Mouse (Mus musculus) mesoderm, embryonic 11.5 days (tissue): ENCODE measurements around the gene Ankrd13d.
A peak's percentile ranks its signal among the peaks of the same experiment; 100 is the strongest.

Experiments
- DNase-seq: peaks from one replicate; pipeline ENCODE4 v3.0.0-alpha.2; 2012; ENCODE audit warnings: low read depth, low spot score

Ankrd13d gene

DNA sequence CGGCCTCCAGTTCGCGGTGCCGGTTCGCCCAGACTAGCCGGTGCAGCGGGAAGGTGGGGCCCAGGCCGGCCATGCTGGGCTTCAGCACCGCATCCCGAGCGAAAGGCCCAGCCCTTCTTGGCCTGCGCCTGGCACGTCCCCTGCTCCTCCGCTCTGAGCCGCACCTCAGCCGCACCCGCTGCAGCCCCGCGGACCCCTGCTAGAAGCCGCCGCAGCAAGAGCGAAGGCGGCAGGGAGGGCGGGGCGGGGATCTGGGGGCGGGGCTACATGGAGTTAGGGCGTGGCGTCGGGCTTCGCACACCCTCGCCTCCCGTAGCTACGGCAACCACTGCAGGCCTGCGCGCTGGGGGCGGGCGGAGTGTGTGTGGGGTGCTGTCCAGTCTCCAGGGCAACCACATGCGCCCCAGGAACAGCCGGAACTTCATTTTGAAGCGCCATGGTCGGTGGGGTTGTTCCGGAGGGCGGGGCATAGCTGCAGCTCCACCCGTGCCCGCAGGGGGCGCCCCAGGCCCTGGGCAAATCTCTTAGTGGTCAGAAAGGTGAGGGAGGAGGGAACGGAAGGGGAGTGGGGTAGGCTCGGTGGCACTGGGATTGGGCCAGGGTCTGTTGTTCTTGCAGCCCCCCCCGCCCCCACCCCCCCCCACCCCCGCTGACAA is at the start of gene Ankrd13d:
Gene Ankrd13d (minus strand): TSS at position 240 of the 656 bp plus-strand sequence.
- DNase-seq: peak; percentile 89

DNA sequence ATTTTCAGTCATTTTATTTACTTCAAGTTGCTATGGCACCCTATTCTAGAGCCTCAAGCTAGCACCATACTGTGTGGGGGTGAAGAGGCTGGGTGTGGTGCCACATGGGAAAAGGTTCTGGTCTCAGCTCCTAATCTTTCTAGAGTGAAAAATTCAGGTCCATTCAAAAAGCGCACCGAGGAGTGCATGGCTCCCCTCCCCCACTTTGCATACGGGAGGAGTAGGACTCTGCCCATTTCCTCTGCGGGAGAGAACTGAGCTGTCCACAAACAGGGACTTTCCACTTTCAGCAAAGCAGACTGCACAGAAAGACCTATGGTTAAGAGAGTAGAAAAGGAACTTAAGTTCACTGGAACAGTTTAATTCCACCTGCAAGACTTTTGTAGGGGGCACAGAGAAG is 49.7 kb upstream of the Ankrd13d start:
- peak; percentile 50 for DNase-seq

DNA sequence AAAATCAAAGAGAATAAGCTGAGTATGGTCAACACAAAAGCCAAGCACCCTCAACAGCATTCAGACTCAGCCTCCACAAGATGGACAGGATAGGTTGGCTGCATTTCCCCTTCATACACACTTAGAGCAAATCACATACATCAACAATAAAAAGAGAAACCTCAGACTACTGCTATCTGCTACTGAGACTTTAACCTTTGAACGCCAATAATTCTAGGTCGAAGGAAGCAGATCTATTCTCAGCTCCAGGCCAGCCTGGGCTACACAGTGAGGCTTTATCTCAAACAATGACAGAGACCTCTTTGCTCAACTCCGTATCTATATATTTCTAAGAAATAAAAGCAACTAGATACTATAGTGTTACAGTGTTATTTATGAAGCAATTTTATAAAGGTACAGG is 48.3 kb upstream of the Ankrd13d start:
- no peak for DNase-seq

DNA sequence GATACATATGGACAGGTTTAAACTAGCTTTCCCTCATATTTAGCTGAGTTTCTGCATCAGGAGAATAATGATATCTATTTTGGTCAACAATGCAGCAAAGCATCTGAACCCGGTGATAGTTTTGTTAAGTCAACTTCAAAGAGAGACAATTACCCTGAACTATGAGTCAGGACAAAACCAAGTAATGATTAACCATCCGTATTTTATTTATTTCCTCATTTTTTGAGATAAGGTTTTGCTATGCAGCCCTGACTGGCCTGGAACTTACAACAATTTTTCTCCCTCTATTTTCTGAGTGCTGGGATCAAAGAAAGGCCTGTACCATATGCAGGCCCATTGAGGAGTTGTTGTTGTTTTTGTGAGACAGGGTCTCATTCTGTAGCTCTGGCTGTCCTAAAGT is 47.7 kb upstream of the Ankrd13d start:
- no peak for DNase-seq

DNA sequence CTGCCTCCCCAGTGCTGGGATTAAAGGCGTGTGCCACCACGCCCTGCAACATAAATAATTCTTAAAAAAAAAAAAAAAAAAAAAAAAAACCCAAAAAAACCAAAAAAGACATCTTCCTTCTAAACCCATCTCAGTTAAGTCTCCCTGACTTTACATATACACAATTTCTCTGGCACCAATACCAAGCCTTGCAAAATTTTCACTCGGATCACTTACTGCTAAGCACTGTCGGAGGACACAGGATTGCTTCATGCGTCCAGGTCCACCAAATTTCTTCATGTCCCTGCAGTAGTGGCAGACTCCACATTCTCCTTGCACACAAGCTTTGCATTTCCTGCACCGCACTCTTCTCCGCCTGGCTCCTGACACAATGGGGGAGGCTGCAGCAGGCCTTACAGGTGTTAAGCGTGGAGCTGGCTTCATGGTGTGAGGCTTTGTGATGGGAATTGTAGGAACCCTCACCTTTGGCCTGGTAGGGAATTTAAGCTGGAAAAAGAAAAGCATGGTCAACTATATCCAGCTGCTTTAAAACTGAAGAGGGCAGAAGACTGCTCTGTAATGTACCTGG is 45.9 kb upstream of the Ankrd13d start:
- no peak for DNase-seq

DNA sequence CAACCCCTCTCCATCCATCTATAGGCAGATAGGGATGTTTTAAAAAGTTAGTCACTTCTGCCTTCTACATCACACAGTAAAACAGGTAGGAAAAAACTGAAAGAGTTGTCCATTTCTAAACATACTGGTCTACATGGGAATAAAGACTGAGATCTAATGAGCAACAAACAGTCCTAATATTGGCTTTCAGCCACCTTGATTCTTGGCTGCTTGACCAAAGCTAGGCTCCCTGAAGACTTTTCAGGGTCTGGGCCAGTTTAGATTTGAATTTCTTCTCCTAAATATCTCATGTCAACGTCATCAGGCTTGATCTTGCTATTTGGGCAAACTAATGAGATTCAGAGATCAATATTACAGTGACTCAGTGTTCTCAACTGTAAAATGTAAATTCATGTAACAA is 43.9 kb upstream of the Ankrd13d start:
- no peak for DNase-seq

DNA sequence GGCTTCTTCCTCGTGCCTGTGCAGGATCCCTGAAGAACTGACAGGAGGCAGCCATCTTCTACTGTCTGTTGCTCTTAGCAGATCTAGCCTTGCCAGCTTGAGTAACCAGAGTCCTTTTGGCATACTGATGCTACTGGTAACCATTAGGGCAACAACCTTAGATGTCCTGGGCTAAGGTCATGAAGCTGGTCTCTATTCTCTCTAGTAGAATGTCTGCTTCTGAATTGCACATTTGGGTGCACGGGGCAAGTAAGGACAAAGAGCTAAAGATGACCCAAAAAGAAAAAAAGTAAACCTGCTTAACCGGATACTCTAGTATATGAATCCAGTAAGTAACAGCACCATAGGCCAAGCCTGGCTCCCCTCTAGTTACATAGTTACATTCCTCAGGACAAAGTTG is 43.2 kb upstream of the Ankrd13d start:
- DNase-seq: no peak

DNA sequence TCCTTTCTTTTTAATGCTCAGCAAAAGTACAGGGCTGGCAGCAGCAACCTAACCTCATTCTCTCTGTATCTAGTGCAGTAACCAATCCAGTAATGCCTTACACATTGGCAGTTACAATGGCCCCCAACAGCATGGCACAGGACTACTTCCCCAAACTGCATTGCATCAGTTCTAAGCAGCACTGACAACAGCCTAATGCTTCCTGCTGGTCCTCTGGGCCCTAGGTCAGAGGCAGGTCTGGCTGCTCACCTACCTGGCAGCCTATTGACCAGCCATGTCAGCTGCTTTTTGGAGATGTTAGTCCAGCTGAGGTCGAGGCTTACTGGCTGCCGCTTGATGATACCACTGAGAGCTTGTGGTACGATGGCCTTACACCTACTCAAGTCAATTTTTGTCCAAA is 39.2 kb upstream of the Ankrd13d start:
- DNase-seq: no peak

DNA sequence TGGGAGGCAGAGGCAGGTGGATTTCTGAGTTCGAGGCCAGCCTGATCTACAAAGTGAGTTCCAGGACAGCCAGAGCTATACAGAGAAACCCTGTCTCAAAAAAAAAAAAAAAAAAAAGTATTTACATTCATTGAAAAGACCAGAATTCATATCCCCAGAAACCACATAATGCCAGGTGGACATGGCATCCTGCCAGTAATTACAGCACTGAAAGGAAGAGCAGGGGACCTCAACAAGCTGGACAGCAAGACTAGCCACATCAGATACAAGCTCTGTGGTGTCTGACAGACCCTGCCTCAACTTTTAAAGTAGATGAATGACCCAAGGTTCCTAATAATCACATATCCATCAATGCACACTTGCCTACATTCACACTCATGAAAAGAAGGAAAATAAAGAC is 38.7 kb upstream of the Ankrd13d start:
- DNase-seq: no peak

DNA sequence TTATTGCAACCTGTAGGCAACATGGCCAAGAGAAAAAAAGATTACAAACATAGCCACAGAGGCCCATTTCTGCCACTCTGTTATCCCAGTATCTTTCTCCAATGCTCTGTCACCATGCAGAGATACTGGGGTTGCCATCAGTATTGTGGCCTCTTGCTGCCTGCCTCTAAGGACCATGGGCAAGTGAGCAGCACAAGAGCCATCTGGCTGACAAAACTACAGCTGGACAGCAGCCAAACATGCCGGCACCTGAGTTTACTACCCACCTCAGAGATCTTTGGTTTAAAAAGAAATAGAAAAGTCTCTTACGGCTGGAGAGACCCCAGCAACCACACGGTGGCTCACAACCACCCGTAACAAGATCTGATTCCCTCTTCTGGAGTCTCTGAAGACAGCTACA is 36.3 kb upstream of the Ankrd13d start:
- no peak for DNase-seq

DNA sequence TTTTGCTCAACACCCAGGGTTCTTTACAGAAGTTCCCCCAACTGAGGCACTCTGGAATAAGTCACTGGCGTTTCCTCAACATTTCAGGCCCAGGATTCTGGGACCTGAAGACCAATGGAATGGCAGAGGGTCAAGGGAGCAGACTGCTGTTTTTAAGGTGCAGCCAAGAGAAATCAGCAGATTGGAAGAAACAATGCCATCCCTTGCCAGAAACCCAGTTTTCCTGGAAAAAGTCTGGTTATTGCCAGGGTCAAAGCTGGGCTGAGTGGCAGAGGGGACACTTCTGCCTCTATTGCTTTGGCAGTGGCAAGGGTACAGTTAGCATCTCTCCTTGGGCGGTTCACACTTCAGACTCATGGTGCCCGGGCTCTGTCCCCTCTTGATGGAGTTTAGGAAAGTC is 34.2 kb upstream of the Ankrd13d start:
- DNase-seq: no peak

DNA sequence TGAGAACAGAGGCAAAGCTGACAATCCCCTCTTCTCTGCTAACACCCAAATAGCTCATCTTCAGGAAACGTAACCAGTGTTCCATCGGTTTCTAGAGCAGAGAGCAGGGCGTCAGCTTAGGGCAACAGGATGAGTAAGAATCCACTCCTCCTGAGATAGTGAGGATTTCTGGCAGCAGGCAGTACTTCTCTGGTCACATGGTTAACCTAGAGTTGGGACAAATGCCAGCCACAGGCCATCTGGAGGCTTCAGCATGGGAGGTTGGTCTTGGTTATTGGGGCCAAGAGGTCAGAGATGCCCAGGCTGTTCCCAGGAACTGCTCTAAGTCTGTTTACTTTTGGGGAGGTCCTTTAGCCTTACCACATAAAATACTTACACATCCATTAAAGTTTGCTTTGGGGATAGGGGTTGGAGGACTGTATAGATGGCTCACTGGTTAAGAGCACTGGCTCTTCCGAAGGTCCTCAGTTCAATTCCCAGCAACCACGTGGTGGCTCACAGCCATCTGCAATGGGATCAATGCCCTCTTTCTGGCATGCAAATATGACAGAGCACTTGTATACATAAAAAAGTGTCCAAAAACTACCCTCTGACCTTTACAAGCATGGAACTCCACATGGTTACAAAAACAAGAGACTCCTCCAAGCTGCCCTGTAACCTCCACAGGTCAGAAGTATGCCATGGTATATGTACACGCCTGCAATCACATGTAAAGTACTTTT is 32.4 kb upstream of the Ankrd13d start:
- DNase-seq: no peak

DNA sequence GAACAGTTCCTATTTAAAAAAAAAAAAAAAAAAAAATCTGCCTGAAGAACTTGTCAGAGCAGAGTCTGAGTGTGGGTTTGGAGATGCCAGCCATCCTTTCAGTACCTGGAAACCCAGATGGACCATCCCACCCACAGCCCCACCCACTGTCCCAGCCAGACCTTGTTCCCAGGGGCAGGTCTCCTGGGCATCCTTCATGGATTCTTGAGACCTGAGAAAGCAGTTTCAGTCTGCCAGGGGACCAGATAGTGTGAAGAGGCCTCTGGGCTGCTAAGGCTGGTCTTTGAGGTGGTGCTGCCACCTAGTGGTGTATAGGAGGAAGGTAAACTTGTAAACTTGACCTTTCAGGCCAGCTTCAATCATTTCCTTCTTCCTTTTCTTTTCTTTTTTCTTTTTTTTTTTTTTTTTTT is 26.8 kb upstream of the Ankrd13d start:
- peak; percentile 87 for DNase-seq

DNA sequence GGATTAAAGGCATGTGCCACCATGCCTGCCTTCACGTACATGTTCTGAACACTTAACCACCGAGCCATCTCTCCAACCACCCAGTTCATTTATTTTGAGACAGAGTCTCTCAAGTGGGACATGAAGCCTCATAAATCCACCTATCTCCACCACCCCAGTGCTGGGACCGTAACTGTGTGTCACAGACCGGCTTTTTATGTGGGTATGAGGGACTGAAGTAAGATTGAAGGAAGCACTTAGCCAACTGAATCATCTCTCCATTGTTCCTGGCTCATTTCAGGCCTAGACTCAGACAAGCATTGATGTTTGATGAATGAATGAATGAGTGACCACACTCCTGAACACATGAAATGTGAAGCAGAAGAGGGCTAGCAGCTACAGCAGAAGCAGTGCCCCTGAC is 26.4 kb upstream of the Ankrd13d start:
- DNase-seq: no peak

DNA sequence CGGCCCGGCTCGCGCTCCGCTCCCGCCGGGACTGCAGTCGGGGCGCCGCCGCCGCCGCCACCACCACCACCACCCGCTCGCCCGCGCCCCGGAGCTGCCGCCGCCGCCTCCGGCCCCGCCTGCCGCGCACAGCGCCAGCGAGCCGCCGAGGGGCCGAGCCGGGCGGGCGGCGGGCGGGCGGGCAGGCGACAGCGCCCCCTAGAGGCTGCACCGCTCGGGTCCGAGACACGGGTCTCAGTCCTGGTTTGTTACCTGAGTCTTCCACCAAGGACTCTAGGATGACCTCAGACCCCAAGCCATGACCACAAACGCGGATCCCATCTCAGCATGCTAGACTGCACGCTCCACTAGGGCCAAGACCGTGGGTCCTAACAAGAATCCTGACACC is 23.2 kb upstream of the Ankrd13d start, which contains the start of gene Grk2:
Gene Grk2 (minus strand): TSS at position 33 of the 388 bp plus-strand sequence.
- DNase-seq: peak; percentile 72

DNA sequence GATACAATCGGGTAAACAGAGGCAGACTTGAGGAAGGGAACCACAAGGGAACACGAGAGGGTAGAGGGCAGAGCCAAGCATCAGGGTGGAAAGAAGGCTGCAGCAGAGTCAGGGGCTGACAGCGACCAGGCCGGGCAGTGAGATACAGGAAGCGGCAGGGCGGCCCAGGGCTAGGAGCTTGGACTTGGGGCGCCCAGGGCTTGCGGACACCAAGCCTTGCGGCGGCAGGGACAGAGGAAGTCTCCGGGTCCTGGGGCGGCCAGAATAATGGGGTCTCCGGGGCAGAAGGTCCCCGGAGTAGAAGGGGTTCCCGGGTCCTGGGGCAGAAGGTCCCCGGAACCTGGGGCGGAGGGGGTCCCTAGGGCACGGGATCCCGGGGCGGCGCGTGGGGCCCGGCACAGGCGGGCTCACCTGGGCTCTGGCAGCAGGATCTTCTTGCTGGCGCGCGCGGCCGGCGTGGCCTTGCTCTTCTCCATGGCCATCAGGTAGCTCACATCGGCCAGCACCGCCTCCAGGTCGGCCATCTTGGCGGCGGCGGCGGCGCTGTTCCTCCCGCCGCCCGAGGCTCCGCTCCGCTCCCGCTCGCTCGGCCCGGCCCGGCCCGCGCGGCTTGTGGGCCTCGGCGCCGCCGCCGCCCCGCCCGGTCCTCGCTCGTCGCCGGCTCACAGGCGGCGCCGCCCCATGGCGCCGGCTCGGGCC is 22.7 kb upstream of the Ankrd13d start:
- DNase-seq: peak; percentile 43

DNA sequence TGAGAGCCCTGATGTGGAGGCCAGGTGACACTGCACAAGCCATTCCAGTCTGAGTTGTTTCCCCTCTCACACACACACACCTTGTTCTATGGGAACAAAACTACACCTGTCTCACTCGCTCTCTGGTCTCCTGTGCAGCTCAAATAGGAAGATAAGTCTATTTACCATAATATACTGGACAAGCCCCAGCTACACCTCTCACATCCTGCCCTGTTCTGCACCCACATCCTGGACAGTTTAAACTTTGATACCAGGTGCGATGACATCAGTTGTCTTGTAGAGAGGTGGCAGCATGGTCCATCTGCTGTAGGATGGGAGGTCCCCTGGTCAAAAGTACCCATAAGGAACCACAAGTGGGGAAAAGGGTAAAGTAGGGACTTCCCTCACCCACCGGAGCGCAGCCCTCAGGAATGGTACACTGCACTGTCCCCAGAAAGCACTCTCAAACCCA is 22.0 kb upstream of the Ankrd13d start:
- no peak for DNase-seq

DNA sequence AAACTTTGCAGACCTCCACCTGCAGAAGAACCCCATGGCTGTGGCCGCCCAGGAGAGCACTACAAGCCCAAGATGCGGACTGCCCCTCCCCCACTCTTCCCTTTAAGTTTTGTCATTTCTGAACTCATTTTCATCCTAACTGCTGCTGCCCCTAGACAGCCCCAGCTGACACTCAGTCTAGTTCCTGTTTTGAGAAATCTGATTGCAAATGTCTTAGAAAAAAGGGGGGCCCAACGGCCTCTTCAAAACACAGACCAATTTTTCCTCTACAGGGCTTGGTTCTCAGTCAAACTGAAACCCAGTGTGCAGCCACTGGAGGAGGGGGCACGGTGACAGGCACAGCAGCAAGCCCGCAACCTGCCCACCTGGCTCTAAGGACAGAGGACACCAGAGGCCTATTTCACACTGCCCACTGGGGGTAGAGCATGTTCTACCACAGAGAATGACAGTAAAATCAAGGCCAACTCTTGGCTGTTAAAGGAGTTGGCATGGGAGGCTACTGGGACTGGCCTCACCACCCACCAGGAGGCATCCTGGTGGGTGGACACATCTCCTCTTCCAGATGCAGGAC is 21.4 kb upstream of the Ankrd13d start:
- DNase-seq: no peak

DNA sequence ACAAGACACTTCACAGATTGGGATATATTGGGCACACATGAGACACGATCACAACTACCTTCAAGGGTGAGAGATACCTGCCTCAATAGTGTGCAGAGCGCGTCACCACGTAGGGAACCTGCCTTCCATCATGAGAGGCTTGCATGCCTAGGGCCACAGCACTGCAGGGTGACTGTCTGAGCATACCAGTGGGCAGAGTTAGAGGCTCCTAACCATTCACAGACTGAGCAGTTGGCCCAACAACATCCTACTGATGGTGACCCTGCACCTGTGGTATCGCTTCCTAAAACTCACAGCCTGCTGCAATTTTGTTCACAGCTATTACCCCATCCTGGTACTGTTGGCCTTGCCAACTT is 20.7 kb upstream of the Ankrd13d start:
- no peak for DNase-seq

DNA sequence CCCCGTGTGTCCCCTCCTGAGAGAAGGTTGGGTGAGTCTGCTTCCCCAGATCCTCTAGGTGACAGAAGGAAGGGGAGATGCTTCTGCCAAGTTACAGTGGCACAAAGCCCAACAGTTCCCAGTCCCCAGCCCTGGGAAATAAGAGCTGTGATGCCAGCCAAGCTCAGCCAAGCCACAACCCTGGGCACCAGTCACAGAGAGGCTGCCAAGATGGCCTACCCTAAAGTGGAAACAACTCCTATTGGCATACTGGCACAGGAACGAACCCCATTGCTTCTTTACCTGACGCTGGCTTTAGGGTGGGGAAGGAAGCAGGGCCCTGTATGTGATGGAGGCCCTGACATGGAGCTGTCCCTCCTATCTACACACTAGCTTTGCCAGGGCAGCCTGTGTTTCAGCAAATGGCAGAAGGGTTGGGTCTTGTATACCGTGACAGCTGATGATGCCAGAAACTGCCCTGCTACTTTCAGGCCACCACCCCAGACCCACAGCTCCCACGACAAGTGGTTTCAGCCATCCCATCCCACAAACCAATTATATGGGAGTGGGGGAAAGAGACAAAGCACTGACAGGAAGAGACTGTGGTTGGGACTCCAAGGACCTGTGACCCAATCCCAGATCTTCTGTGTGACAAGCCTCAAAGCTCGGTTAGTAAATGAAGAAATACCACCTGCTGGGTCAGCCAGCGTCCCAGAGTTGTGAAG is 20.2 kb upstream of the Ankrd13d start:
- DNase-seq: no peak
